Mouse (Mus musculus) forebrain, embryonic 16.5 days (tissue): ENCODE data around the gene Olfr694. TPM values are rescaled to one million over a fixed set of nuclear protein-coding genes. Genes with fewer than 3 reads are reported as not detected.
"Not testable (repeated sequence)": the region's sequence is repeated elsewhere in the genome, so short reads cannot be mapped to it uniquely, and the experiment has no call there.

Source experiments
- ATAC-seq: fragments of 200-750 bp; cut with Nextera tagmentation; 2 replicates; pipeline ENCODE4 v1.8.0; 2017; ENCODE audit warnings: mild to moderate bottlenecking, moderate library complexity
- H3K27ac ChIP-seq: fragments of 300-500 bp; sonication (generic); 2 replicates; pipeline ENCODE4 v1.5.1; 2014; ENCODE audit warnings: low read length, control low read depth
- H3K27me3 ChIP-seq: fragments of 300-500 bp; sonication (generic); replicated peaks from 2 replicates; pipeline ENCODE4 v1.6.1; 2014; ENCODE audit warnings: low read length; ENCODE audit not compliant: control insufficient read depth, insufficient read depth
- H3K36me3 ChIP-seq: fragments of 300-500 bp; sonication (generic); 2 replicates; pipeline ENCODE4 v1.6.1; 2014; ENCODE audit not compliant: control insufficient read depth, insufficient read depth
- H3K4me1 ChIP-seq: fragments of 300-500 bp; sonication (generic); replicated peaks from 2 replicates; pipeline ENCODE4 v1.6.1; 2014; ENCODE audit warnings: low read length; ENCODE audit not compliant: control insufficient read depth, insufficient read depth
- H3K4me2 ChIP-seq: fragments of 300-500 bp; sonication (generic); 2 replicates; pipeline ENCODE4 v1.6.1; 2014; ENCODE audit warnings: mild to moderate bottlenecking, low read length, control low read depth
- H3K4me3 ChIP-seq: fragments of 300-500 bp; sonication (generic); replicated peaks from 2 replicates; pipeline ENCODE4 v1.5.1; 2014; ENCODE audit warnings: mild to moderate bottlenecking, low read length, control low read depth
- H3K9ac ChIP-seq: fragments of 300-500 bp; sonication (generic); replicated peaks from 2 replicates; pipeline ENCODE4 v1.6.1; 2014; ENCODE audit warnings: low read depth, low read length, control low read depth
- H3K9me3 ChIP-seq: fragments of 300-500 bp; sonication (generic); 2 replicates; pipeline ENCODE4 v1.6.1; 2016; ENCODE audit warnings: low read length; ENCODE audit not compliant: control insufficient read depth
- WGBS: fragments of 180-500 bp; shearing (Covaris S2); extraction: QIAGEN DNeasy Blood & Tissue Kit; methylation state at CpG from one replicate; pipeline ENCODE4 v1.1.7; 2014; 5-methylcytosine and 5-hydroxymethylcytosine counted together
- polyA plus RNA-seq: library from polyadenylated mRNA; unstranded; fragments of >200 nt; fragmentation: Nextera tagmentation; extraction: Ambion mirVana; gene quantifications from 2 replicates; pipeline ENCODE4 v1.2.1, GENCODE M21; 2015

Olfr694 gene
- not detected in 2 replicates for polyA plus RNA-seq

DNA sequence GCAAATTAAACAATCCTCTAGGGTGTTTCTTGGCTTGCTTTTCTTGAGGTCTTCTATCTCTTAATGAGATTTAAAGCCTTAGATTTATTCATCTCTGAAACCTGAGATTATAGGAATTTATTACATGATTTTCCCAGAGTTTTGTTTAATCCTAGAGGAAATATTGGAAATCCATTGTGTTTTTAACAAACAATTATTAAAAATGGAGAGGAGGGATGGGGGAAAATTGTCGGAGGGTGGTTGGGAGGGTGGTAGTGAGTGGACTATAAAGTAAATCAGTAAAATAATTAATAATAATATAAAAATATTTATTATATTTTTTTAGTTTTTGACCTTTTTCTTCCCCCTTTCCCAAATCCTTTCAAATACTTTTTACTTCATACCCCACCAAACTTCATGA, at the start of gene Olfr694:
Gene Olfr694, minus strand, starts transcription at position 101 of the 400 bp plus-strand sequence.
- no peaks in the 10 kb centered on the region for H3K4me1 ChIP-seq
- ATAC-seq: no peak
- H3K36me3 ChIP-seq: no peaks in the 10 kb centered on the region
- H3K9me3 ChIP-seq: no peaks in the 10 kb centered on the region
- no peak within 1 kb of the TSS for H3K4me2 ChIP-seq
- no peak within 1 kb of the TSS for H3K9ac ChIP-seq
- H3K4me3 ChIP-seq: no peak within 1 kb of the TSS
- no peaks in the 10 kb centered on the region for H3K27me3 ChIP-seq
- 89% methylated on average over 1 of the region's 1 CpGs for WGBS
- H3K27ac ChIP-seq: no peak within 1 kb of the TSS

DNA sequence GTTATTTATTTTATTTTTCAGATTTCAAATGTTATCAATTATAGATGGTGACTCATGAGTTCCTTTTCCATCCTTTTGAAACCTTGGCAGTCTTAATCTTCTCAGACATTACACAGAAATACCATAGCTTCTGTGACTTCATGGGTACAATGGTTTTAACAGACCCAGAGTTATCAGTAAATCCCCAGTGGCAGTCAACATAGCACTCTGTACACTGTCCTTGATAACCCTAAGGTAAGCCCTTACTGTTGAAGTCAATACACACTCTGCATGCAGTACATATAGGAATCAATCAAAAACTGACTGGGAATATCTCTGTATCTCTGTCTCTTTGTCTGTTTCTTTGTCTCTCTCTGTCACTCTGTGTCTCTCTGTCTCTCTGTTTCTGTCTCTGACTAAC, 45.4 kb upstream of the Olfr694 start:
- Histone ChIP-seq H3K27ac (no peak overlapping the region), H3K36me3 (no peaks in the 10 kb centered on the region), H3K4me3 (no peak overlapping the region), H3K4me2 (no peak overlapping the region), H3K9ac (no peak overlapping the region), H3K27me3 (no peaks in the 10 kb centered on the region), H3K4me1 (no peaks in the 10 kb centered on the region), H3K9me3 (no peaks in the 10 kb centered on the region)
- ATAC-seq: no peak

GRCm38 (mm10) chr7:106733717-106734116, 42.1 kb upstream of the Olfr694 start:
- Histone ChIP-seq H3K4me1 (no peaks in the 10 kb centered on the region), H3K4me2 (no peak overlapping the region), H3K9me3 (no peaks in the 10 kb centered on the region), H3K27ac (no peak overlapping the region), H3K4me3 (no peak overlapping the region), H3K27me3 (no peaks in the 10 kb centered on the region), H3K9ac (no peak overlapping the region), H3K36me3 (no peaks in the 10 kb centered on the region)
- 64% methylated on average over 2 of the region's 2 CpGs for WGBS
- ATAC-seq: no peak

- not testable (repeated sequence) for H3K4me1 ChIP-seq, H3K36me3 ChIP-seq, H3K4me2 ChIP-seq, ATAC-seq, H3K27me3 ChIP-seq, H3K27ac ChIP-seq, H3K9ac ChIP-seq, H3K4me3 ChIP-seq, H3K9me3 ChIP-seq
- 91% methylated on average over 2 of the region's 2 CpGs for WGBS
Observed at GRCm38 (mm10) chr7:106725654-106726053, 34.0 kb upstream of the Olfr694 start.

GRCm38 (mm10) chr7:106716296-106716695, 24.7 kb upstream of the Olfr694 start, which contains the start of gene Olfr695:
Olfr695 (minus strand) TSS chr7:106716396.
- no peaks in the 10 kb centered on the region for H3K36me3 ChIP-seq
- no peaks in the 10 kb centered on the region for H3K4me1 ChIP-seq
- no peak within 1 kb of the TSS for H3K4me2 ChIP-seq
- H3K27ac ChIP-seq: no peak within 1 kb of the TSS
- ATAC-seq: no peak
- no peaks in the 10 kb centered on the region for H3K27me3 ChIP-seq
- H3K9me3 ChIP-seq: no peaks in the 10 kb centered on the region
- no peak within 1 kb of the TSS for H3K9ac ChIP-seq
- H3K4me3 ChIP-seq: no peak within 1 kb of the TSS

GRCm38 (mm10) chr7:106711463-106711862, 19.8 kb upstream of the Olfr694 start:
- H3K9ac ChIP-seq: no peak overlapping the region
- 94% methylated on average over 6 of the region's 6 CpGs for WGBS
- H3K36me3 ChIP-seq: no peaks in the 10 kb centered on the region
- H3K4me3 ChIP-seq: no peak overlapping the region
- no peaks in the 10 kb centered on the region for H3K27me3 ChIP-seq
- H3K27ac ChIP-seq: no peak overlapping the region
- no peaks in the 10 kb centered on the region for H3K4me1 ChIP-seq
- no peak for ATAC-seq
- no peaks in the 10 kb centered on the region for H3K9me3 ChIP-seq
- no peak overlapping the region for H3K4me2 ChIP-seq

- H3K9ac ChIP-seq, H3K9me3 ChIP-seq, H3K36me3 ChIP-seq, H3K27me3 ChIP-seq, ATAC-seq, H3K4me1 ChIP-seq, H3K4me2 ChIP-seq, H3K27ac ChIP-seq, H3K4me3 ChIP-seq: not testable (repeated sequence)
- 89% methylated on average over 10 of the region's 10 CpGs for WGBS
Observed at GRCm38 (mm10) chr7:106707705-106708104, 16.1 kb upstream of the Olfr694 start.

- no peak overlapping the region for H3K27ac ChIP-seq
- no peak overlapping the region for H3K4me2 ChIP-seq
- no peak overlapping the region for H3K4me3 ChIP-seq
- H3K36me3 ChIP-seq: no peaks in the 10 kb centered on the region
- ATAC-seq: no peak
- no peak overlapping the region for H3K9ac ChIP-seq
- no peaks in the 10 kb centered on the region for H3K4me1 ChIP-seq
- H3K27me3 ChIP-seq: no peaks in the 10 kb centered on the region
- WGBS: 88% methylated on average over 1 of the region's 1 CpGs
- no peaks in the 10 kb centered on the region for H3K9me3 ChIP-seq
Observed at GRCm38 (mm10) chr7:106696891-106697290, 5.3 kb upstream of the Olfr694 start.

- H3K9me3 ChIP-seq: no peaks in the 10 kb centered on the region
- H3K9ac ChIP-seq: no peak overlapping the region
- H3K4me1 ChIP-seq: no peaks in the 10 kb centered on the region
- no peak overlapping the region for H3K4me3 ChIP-seq
- H3K27ac ChIP-seq: no peak overlapping the region
- whole genome bisulfite sequencing: 88% methylated on average over 3 of the region's 3 CpGs
- ATAC-seq: no peak
- H3K27me3 ChIP-seq: no peaks in the 10 kb centered on the region
- no peak overlapping the region for H3K4me2 ChIP-seq
- no peaks in the 10 kb centered on the region for H3K36me3 ChIP-seq
Observed at GRCm38 (mm10) chr7:106692976-106693375, 1.4 kb upstream of the Olfr694 start.

- H3K36me3 ChIP-seq: no peaks in the 10 kb centered on the region
- H3K9ac ChIP-seq: no peak overlapping the region
- ATAC-seq: no peak
- H3K9me3 ChIP-seq: no peaks in the 10 kb centered on the region
- no peak overlapping the region for H3K4me3 ChIP-seq
- no peak overlapping the region for H3K4me2 ChIP-seq
- no peaks in the 10 kb centered on the region for H3K27me3 ChIP-seq
- no peak overlapping the region for H3K27ac ChIP-seq
- no peaks in the 10 kb centered on the region for H3K4me1 ChIP-seq
- WGBS: 86% methylated on average over 2 of the region's 2 CpGs
Observed at GRCm38 (mm10) chr7:106685382-106685781, 6.2 kb downstream of the Olfr694 start.
